Mouse (Mus musculus) retina, embryonic 14.5 days (tissue): ENCODE results near the gene Cers2.

Experiments
- DNase-seq: peaks from one replicate; pipeline ENCODE4 v3.0.0-alpha.2; 2015; ENCODE audit warnings: low spot score

The Cers2 gene

DNA sequence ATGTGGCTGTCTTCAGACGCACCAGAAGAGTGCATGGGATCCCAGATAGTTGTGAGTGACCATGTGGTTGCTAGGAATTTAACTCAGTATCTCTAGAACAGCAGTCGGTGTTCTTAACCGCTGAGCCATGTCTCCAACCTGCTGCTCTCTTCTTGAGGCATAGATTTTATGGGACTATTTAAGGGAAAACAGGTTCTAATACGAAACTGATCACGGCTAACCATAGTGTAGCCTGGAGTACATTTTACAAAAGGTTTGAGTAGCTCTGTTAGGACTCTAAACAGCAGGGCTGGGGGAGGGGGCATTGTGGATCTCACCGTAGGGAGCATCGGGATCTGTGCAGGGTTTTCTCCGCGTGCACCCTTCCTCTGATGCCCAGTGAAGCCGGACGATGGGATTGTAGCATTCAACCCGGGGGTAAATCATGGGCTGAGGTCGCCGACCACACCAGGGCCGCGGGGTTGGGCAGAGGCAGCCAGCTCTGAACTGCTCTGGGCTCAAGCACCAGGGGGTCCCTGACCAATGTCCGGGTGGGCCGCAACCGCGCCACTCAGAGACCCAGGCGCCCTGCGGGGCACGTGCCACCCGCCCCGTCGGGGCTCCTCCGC lies at the start of gene Cers2:
Cers2 (plus strand) TSS at position 306 of the 608 bp plus-strand sequence.
- DNase-seq = no peak

DNA sequence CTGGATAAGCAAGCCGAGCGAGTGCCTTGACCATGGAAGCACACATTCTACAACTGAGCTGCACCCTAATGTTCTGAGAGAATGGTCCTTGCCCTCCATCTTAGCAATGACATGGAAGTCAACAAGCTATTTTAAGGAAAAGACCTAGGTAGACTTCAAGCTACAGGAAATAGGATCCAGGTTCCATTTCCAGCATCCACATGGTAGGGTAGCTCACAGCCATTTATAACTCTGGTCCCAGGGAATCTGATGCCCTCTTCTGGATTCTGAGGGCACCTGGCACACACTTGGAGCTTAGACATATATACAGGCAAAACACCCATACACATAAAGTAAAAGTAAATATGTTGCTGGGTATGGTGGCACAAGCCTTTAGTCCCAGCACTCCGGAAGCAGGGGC lies 48.5 kb upstream of the Cers2 start:
- no peak for DNase-seq

DNA sequence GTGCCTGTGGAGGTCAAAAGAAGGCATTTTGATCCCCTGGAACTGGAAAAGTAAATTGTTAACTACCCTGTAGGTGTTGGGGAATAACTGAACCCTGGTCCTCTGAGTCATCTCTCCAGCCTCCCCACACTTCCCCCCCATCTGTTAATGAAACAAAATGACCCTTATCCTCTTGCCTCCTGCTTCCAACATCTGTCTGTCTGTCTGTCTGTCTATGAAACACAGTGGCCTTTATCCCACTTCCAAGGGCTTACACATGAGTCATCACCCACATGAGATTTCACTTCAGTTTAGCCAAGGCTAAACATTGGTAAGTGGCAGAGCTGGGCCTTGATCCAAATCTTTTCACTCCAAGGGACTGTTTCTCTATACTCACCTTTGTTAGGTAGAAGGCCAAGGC lies 46.7 kb upstream of the Cers2 start:
- DNase-seq = no peak

DNA sequence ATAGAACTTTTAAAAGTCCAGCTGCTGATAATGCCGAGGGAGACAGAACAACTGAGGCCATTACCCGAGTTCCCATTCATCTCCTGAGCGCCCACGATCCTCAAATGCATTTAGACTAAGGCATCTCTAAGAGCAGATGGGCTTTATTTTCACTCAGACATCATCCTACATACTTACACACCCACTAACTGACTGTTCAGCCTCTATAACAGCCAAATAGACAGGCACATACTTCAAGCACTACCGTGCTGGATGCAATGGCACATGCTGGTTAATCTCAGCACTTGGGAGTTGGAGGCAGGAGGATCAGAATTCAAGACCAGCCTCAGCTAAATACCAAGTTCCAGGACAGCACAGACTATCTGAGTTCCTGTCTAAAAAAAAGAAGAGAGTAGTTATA lies 44.8 kb upstream of the Cers2 start:
- DNase-seq = no peak

DNA sequence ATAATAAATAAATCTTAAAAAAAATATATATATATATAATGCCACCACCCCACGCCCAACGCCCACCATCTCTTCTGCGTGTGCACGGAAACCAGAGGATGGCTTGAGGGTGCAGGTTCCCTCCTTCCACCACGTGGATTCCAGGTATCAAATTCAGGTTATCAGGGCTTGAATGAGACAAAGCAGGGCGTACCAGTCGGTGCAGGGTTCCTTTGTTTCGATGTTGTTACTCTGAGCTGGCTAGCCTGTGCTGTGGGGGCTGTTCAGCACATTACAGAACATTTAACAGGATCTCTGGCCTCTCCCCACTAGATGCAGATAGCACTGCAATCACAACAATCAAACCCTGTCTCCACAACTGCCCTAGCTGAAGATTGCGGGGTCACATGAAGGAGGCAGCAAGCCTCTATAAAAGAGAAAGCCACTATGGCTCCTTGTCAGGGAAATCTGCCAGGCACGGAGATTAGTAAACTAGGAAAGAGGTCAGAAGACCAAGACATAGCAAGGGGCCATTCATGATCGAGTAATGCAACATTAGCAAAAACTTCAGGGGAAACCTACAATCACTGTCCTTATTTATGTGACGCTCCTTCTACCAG lies 43.7 kb upstream of the Cers2 start:
- DNase-seq = no peak

DNA sequence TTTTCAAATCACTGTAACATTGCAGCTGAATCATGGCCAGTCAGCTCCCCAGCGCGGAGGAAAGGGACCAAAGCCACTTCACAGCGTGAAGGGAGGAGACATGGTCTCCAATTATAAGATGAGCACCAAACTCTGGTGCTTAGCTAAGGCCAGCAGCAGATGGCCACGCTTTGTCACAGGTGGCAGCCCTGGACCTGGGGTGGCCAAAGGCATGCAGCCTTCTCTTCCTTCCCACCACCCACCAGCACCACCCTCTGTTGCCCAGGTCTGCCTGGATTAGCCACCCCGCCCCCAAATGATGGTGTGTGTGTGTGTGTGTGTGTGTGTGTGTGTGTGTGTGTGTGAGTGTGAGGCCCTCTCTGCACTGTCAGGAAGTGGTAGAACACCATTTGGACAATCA lies 41.1 kb upstream of the Cers2 start:
- DNase-seq = no peak

DNA sequence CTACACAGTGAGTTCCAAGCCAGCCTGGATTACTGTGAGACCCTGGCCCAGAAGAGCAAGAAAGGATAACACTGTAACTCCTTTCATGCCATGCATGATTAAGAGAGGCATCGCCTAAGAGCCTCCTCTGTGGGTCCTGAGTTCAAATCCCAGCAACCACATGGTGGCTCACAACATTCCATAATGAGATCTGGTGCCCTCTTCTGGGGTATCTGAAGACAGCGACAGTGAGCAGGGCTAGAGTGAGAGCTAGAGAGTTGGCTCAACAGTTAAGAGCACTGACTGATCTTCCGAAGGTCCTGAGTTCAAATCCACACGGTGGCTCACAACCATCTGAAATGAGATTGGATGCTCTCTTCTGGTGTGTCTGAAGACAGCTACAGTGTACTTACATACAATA lies 40.1 kb upstream of the Cers2 start:
- DNase-seq = no peak

DNA sequence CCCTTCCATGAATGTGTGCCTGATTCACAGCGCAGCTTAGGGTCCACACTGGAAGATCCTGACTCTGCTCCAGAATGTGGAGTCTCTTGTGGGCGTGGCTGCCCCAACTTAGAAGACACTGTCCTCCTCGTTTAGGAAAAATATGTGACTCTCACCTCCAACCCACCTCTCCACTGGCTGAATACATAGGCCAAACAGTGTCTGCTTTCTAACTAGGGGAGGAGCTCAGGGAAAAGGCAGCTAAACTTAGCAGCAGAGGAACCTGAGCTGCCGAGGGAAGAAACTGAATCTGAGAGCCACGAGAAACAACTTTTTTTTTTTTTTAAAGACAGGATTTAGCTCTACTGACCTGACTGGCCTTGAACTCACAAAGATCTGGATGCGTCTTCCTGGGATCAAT lies 39.4 kb upstream of the Cers2 start:
- DNase-seq = no peak

DNA sequence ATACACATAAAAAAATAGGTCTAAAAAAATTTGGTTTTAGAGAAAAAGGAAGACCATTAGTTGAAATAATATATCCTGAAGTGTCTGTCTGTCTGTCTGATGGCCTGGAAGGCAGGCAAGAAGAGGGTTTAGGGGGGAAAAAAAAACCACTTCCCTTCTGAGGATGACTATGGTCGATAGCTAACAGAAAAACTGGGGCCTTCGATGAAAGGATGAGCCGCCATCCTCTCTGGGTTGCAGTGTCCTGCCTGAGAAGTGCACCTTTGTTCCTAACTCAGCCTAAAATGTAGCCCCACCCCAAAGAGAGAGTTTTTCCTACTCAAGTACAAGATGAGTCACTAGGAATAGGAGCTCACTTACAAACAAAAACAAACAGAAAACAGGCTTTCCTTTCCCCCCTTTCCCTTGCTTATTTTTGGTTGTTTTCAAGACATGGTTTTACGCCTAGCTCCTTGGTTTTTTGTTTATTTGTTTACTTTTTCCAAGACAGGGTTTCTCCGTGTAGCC lies 38.1 kb upstream of the Cers2 start:
- DNase-seq = no peak

DNA sequence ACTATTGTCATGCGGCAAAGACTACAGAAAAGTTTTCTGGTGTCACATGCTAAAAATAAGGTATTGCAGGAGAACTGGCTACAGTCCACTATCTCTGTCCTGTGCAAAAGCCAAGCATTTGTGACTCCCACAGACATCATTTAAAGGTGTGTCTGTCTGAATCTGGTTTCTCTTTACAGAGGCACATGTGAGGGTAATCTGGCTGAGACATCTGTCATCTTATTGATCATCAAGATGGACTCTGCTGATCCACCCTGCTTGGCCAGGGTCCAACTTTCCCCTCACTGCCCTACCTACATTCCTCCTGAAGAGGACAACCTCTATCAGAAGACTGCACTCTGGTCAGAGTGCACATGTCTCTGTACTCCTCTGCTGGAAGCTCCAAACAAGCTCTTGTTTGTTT lies 37.4 kb upstream of the Cers2 start:
- peak; percentile 12 for DNase-seq

DNA sequence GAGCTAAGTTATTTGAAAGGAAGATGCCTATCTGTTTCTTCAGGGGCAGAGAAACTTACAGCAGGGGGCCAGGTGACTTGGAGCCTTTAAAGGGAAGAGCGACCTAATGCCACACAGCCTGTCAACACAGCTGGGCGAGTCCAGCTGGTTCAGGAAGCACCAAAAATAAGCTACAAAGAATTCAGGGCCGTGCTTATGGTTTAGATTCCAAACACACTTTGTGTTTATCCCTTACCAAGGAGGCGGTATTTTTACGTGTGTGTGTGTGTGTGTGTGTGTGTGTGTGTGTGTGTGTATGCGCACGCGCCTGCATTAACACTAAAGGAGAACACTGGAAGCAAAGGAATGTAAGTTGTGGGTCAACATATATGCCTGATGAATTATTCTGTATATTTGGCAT lies 33.8 kb upstream of the Cers2 start:
- DNase-seq = peak; percentile 10

DNA sequence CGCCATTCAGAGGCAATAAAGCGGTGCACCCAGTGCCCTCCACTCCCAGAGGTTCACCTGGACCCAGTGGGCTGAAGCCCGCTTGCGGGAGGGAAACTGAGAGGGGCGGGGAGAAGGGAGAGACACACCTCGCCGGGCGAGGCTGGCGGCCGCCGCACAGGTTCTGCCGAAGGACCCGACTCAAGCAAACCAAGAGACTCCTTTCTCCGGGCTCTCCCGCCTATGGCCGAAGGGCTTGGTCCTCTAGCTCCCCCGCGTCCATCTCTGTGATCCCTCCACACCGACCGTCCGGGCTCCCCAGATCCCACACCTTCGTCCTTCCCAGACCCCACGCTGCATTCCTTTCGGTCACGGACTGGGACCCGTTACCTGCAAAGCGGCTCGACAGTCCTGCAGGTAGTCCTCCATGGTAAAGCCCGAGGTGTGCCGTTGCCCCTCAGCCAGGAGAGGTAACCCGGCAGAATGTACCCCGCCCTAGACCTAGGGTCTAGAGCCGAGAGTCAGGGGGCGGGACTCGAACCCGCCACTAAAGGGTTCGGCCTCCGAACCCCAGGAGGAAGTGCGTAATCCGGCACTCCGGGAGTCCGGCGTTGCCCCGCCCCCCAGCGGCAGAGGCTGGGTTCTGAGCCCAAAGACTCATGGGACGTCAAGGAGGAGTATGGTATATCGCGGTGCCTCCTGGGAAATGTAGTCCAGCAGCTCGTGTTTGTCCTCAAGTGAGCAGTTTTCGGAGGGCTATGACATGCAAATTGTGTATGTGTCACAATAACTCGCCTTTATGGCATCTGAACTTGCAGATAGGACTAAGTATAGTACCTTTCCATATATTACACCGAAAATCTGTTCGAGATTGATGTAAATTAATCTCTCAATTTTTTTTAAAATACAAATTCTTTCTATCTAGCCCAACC lies 33.1 kb upstream of the Cers2 start, which contains the start of the genes Mindy1 and Prune1:
Mindy1 (plus strand) TSS at position 130 of the 911 bp plus-strand sequence.
Prune1 (minus strand) TSS at position 861 of the 911 bp plus-strand sequence.
- peak; percentile 99 for DNase-seq

DNA sequence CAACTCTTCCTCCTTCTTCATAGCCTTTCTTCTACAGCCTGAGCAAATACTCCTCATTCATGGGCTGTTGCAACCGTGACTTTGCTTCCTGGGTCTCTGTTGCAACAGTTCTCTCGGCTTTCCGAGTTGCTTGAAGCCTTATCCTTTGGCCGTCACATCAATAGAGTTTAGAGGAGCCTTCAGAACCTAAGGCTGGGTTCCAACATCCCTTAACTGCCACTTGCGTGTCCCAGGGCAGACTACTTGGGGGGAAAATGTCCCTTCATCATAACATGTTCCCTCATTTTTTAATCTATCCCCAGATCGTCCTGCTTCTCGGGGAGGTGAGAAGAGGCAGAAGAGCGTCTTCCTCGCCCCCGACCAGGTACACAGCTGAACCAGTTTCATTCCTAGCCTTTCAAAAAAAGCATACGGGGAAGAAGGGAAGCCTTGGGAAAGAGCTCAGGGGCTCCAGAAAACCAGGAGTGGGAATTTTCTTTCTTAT lies 32.2 kb upstream of the Cers2 start:
- peak; percentile 37 for DNase-seq

DNA sequence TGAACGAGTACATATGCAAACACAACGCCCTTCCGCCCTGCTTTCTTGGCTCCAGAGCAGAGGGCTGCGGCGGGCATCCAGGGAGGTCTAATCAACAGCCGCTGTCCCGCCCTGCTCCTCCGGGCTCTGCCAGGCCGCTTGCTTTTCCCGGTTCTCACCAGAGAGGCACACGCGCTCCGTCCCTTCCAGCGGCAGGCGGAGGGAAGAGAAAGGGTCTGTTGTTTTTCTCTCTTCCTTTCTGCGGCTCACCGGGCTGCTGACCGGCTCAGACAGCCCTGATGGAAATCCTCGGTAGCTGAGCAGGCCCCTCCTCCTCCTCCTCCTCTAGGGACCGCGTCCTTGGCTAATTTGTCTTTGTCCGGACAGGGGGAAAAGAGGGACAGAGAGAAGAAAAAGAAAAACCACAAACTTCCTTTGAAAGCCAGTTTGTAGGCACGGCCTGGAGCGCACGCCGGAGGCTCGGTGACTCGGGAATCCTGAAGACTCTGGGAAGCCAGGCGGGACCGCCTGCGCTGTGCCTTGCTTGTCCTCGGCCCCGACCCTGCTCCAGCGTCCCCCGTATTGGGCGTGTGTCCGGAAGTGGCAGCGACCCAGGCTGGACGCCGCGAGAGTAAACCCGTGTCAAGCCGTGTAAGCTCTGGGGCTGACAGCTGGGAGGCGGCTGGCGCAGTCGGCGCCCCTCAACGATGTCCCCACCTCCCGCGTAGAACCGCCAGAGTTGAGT lies 31.6 kb upstream of the Cers2 start:
- peak; percentile 80 for DNase-seq

DNA sequence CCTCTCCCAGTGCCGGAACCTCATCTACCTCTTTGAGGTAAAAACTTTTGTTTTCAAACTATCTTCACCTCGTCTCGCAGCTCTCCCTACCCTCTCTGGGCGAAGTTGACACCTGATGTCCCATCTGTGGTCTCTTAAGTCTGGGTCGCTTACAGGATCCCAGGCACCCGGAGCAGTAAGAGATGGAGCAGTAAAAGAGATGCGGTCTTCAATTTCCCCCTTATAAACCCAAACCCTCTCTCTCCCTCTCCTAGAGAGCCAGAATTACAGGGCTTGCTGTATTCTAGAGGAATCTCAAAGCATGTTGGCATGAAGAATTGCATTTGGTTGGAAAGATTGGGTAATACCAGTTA lies 31.0 kb upstream of the Cers2 start:
- DNase-seq = no peak

DNA sequence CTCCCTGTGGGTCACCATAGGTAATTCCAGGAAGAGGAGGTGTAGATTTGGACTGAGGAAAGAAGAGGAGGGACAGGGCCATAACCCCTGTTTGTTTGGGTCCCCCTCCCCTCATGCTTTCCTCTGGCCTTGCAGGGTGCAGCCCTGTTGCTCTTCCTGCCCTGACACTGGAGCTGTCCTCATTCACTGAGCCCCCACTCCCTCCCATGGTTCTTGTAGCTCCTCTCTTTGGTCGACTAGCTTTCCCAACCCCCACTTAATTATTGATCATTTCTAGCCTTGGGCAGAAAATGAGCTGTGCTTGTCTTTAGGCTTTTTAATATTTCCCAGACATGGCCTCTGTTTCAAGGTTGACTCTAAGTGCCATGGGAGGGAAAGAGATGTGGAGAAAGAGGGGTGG lies 30.5 kb upstream of the Cers2 start:
- peak; percentile 18 for DNase-seq

DNA sequence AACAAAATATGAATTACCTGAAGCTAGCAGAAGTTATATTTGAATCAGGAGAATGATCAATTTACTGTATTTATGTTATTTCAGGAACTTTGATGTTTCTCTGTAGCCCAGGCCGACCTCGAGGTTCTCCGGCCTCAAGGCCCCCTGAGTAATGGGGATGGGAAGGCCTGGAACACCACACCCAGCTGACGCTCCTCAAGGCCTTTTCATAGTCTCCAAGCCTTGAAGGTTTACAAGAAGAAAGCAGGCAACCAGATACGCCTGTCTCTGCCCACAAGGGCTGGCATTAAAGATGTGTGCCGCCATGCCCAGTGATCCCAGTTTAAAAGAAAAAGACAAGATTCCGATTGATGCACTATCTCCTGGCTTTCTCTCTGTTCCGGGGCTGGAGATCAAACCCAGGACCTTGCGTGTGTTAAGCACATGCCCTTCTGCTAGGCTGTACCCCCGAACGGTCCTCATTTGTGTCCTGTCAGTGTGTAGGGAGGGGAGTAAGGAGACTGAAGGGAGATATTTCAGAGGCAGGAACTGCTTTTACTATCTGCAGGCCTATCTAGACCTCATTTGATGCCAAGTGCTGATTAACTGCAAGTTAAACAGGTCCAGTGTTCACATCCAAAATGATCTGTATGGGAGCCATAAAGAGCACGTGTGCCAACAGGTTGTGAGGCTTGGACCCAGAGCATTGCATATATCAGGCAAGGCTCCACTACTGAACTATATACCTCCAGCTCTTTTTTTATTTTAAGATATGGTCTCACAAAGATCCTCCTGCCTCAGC lies 29.9 kb upstream of the Cers2 start:
- no peak for DNase-seq

DNA sequence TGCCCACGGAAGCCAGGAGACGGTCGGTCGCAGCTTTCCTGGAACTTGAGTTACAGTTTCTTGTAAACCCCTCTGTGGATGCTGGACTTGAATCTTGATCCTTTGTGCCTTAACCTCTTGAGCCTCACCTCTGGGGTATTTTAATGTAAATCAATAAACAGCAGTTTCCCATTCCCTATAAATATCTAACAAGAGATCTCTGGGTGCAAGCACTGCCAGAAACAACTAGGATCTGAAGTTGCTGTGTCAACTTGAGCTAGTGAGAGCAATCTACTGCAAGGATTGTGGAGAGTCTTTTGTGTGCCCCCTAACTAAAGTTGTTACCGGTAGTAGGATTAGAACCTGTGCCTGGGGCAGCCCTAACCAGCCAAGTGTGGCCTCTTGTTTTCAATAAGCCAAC lies 29.2 kb upstream of the Cers2 start:
- no peak for DNase-seq

DNA sequence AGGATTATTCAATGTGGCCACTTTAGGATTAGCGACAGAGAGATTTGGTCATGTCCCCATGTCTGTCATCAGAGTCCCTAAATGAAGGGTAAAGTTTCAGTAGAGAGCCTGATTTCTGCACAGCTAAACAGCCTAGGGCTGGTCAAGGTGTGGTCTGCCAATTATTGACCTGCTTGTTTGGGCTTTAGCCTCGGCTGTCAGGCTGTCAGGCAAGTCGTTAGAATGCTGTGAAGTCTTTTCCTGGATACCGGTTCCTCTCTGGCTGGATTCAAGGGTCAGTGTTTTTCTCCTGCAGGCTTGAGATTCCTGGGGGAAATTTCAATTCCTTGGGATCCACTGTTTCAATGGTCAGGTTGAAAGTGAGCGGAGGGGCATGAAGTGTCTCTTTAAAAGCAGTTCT lies 28.6 kb upstream of the Cers2 start:
- DNase-seq = no peak

DNA sequence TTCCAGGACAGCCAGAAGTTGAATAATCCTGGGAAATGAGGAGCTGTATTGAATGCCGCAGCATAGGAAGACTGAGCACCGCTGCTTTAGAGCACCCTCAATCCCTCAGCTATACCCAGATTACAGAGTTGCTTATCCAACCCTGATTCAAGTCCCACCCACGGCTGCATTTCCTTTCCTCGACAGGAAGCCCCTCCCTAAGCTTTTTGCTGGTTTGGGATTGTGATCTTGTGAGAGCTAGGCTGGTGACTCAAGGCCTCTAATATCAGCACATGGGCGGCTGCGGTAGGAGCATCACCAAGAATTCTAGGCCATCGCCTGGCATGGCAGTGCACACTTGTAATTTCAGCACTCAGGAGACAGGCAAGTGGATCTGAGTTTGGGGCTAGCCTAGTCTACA lies 28.1 kb upstream of the Cers2 start:
- no peak for DNase-seq

DNA sequence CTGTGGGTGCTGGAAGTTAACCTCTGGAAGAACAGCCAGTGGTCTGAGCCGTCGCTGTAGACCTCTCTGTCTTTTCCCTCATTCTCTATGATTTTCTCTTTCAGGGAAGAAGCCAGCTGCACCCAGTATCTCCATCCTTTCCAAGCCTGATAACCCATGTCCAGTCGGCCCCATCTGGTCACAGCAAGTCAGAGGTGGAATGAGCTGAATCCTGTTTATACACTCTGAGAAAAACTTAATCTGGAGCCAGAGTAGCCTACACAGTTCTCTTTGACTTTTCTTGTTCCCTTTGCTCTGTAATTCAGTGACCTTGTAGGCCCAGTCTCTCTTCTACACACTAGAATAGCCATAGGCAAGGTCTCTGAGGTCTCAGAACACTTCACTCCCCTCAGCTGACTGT lies 27.1 kb upstream of the Cers2 start:
- DNase-seq = no peak
